Mouse (Mus musculus): ENCODE data around the gene Myo19. TPM values are rescaled to one million over a fixed set of nuclear protein-coding genes. Genes with fewer than 3 reads are reported as not detected.

Myo19 gene
- polyA plus RNA-seq, 1 experiment, result 13.2 TPM

DNA sequence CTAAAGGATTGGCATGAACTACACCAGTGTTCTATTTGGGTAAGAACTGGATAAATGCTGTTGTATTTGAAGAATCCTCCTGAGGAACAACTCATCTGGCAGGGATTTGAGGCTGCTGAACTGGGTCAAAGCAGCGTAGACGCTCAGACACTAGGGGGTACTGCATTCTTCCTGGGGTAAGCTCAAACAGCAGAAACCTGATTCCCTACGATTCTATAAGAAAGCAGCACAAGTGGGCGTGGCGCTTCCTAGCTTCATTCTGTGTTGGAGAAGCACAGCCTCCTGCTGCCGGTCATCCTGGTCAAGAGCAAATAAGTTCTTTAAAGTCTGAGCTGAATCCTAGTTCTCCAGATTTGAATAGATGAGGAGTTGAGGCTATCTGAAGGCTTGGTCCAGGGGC, 52.3 kb downstream of the Myo19 start:
- Histone ChIP-seq H3K4me1 (ENCODE audit: control insufficient read depth, insufficient read depth, low read length) (no peaks in the 10 kb centered on the region), H3K4me3 (replicated peaks; ENCODE audit: insufficient read depth, low read depth, low read length) (no peak overlapping the region), H3K27me3 (ENCODE audit: control insufficient read depth, insufficient read depth, low read length) (no peaks in the 10 kb centered on the region), H3K27ac (ENCODE audit: insufficient read depth, low read length) (no peak overlapping the region)
- 19% methylated on average over 6 of the region's 6 CpGs for WGBS
- TF ChIP-seq POLR2A (IDR thresholded peaks at IDR 0.05; ENCODE audit: borderline replicate concordance, insufficient read depth, low read length), result no peak
- DNase-seq, result no peak

DNA sequence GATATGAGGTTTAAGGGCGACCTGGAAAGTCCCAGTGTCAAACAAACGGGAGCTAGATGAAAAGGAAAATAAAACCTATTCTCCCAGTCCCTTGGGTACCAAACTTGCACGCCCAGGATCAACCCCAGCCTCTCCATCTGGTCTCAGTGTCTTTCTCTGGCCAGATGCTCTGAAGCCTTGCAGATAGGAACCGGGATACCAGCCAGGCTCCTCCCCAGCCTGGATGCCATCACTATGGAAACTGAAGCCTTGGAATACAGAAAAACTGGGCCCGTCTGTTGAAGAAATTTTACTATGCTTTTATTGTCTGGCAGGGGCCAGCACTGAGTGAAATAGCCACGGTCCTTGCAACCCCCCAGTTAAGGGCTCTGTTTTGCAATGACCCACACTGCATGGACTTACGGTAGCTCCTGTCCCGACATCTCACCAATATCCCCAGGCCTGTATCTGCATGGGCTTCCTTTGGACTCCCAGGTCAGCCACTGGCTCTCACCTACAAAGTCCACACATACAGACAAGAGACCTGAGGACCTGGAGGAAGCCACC, 59.6 kb downstream of the Myo19 start:
- Histone ChIP-seq H3K4me3 (replicated peaks; ENCODE audit: insufficient read depth, low read depth, low read length) (no peak overlapping the region), H3K27ac (ENCODE audit: insufficient read depth, low read length) (no peak overlapping the region), H3K4me1 (ENCODE audit: control insufficient read depth, insufficient read depth, low read length) (peaks cover 7% of the 10 kb centered on the region; the same call in 1 of the 2 replicates), H3K27me3 (ENCODE audit: control insufficient read depth, insufficient read depth, low read length) (no peaks in the 10 kb centered on the region)
- TF ChIP-seq CTCF (IDR thresholded peaks at IDR 0.05; ENCODE audit: borderline replicate concordance, insufficient read depth, low read depth, low read length) (no peak), POLR2A (IDR thresholded peaks at IDR 0.05; ENCODE audit: borderline replicate concordance, insufficient read depth, low read length) (no peak)
- 34% methylated on average over 8 of the region's 8 CpGs for WGBS
- no peak for DNase-seq

DNA sequence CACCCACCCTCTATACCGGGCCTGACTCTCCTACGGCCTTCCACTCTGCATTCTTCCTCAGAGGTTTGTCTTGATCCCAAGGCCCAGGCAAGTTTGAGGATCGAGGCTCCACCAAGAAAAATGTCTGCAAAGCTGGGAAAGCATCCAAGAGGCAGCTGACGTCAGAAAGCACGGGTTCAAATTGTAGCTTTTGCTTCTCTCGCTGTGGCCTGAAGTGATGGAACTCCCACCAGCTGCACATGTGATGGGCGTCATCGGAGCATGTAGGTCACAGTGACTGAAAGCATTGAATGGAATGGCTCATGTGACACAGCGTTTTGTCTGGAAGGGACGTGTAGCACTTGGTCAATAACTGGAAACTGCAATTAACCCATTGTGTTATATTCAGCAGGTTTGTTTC, 60.2 kb downstream of the Myo19 start:
- no peak overlapping the region for H3K27ac ChIP-seq (ENCODE audit: insufficient read depth, low read length)

DNA sequence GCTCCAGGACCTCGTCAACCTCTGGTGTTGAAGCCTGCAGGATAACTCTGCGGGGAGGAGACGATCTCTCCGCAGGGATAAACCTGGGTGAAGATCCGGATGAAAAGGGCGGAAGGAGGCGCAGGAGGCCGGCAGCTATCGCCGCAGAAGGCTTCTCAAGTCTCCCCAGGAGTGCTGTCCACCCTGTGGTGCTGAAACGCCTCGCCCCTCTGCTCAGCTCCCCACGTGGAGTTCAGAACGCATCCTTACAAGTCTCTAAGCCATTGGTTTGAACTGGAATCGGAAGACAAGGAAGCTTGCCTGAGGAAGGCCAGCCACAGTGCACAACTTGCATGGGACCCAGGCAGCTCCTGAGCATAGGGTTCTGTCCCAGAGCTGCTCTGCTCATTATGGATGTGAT, 64.0 kb downstream of the Myo19 start:
- no peak overlapping the region for H3K27ac ChIP-seq (ENCODE audit: insufficient read depth, low read length)
- no peak overlapping the region for H3K4me3 ChIP-seq (replicated peaks; ENCODE audit: insufficient read depth, low read depth, low read length)
- TF ChIP-seq POLR2A (IDR thresholded peaks at IDR 0.05; ENCODE audit: borderline replicate concordance, insufficient read depth, low read length), result no peak
- TF ChIP-seq CTCF (IDR thresholded peaks at IDR 0.05; ENCODE audit: borderline replicate concordance, insufficient read depth, low read depth, low read length), result no peak
- DNase-seq, result no peak
- peaks cover 7% of the 10 kb centered on the region for H3K4me1 ChIP-seq (ENCODE audit: control insufficient read depth, insufficient read depth, low read length)
- H3K27me3 ChIP-seq (ENCODE audit: control insufficient read depth, insufficient read depth, low read length), result no peaks in the 10 kb centered on the region
- WGBS, result 33% methylated on average over 15 of the region's 15 CpGs

More for the DNA sequence above, 60.2 kb downstream of the Myo19 start:
- no peaks in the 10 kb centered on the region for H3K27me3 ChIP-seq (ENCODE audit: control insufficient read depth, insufficient read depth, low read length)
- H3K4me1 ChIP-seq (ENCODE audit: control insufficient read depth, insufficient read depth, low read length), result peaks cover 7% of the 10 kb centered on the region; the same call in 1 of the 2 replicates
- no peak overlapping the region for H3K4me3 ChIP-seq (replicated peaks; ENCODE audit: insufficient read depth, low read depth, low read length)
- 42% methylated on average over 10 of the region's 10 CpGs for WGBS
- TF ChIP-seq CTCF (IDR thresholded peaks at IDR 0.05; ENCODE audit: borderline replicate concordance, insufficient read depth, low read depth, low read length) (no peak), POLR2A (IDR thresholded peaks at IDR 0.05; ENCODE audit: borderline replicate concordance, insufficient read depth, low read length) (no peak)
- DNase-seq, result no peak

DNA sequence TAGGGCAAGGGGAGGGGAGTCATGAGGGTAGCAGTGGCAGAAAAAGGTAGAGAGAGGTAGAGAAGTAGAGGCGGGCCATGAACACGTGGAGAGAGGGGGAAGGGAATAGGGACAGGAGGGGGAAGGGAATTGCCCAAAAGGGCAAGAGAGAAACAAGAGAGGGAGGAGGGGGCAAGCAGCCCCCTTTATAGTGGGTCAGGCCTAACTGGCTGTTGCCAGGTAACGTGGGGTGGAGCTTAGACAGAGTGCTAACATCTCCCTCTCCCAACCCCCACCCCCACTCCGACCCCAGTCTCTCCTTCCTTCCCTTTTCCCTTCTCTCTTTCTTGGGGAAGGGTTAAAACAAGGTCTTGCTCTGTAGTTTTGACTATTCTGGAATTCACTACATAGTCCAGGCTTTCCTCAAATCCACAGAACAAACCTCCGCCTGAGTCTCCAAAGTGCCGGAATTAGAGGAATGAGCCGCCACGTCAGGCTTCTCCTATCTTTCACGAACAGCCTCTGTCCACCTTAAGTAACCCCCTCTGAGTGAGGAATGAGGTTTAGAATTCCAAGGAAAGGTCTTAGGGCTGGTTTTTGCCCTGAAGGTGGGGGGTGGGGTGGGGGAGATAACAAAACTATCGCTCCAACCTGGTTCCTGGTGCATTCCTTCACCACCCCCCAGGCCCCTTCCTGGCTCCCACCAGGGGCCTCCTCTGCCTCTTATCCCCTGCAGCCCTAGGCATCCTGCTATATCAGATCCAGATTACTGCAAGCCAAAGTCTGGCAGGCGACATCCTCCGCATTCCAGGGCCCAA, 64.9 kb downstream of the Myo19 start:
- TF ChIP-seq CTCF (IDR thresholded peaks at IDR 0.05; ENCODE audit: borderline replicate concordance, insufficient read depth, low read depth, low read length) (no peak), POLR2A (IDR thresholded peaks at IDR 0.05; ENCODE audit: borderline replicate concordance, insufficient read depth, low read length) (no peak)
- H3K4me3 ChIP-seq (replicated peaks; ENCODE audit: insufficient read depth, low read depth, low read length), result no peak overlapping the region

DNA sequence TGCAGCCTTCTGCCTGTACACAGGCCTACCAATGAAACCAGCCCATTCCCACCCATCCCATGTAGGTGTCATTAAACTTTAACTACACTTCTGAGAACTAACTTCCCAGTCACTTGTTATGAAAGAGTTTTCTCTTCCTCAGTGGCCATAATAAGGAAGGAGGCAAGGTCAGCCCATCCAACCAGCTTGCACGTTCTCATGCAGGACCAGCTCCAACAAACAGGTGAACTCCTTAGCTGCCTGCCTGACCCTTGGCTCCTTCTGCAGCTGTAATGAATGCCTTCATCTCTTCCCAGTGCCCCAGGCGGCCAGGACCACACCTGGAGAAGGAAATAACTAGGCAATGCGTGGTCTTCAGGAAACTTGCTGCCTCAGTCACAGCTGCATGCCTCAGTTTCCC, 65.9 kb downstream of the Myo19 start:
- Histone ChIP-seq H3K4me3 (replicated peaks; ENCODE audit: insufficient read depth, low read depth, low read length) (no peak overlapping the region), H3K27ac (ENCODE audit: insufficient read depth, low read length) (no peak overlapping the region), H3K27me3 (ENCODE audit: control insufficient read depth, insufficient read depth, low read length) (no peaks in the 10 kb centered on the region), H3K4me1 (ENCODE audit: control insufficient read depth, insufficient read depth, low read length) (peaks cover 7% of the 10 kb centered on the region)
- no peak for TF ChIP-seq CTCF (IDR thresholded peaks at IDR 0.05; ENCODE audit: borderline replicate concordance, insufficient read depth, low read depth, low read length)
- TF ChIP-seq POLR2A (IDR thresholded peaks at IDR 0.05; ENCODE audit: borderline replicate concordance, insufficient read depth, low read length), result no peak
- 91% methylated on average over 3 of the region's 3 CpGs for WGBS
- DNase-seq, result no peak

More for the DNA sequence above, 64.9 kb downstream of the Myo19 start:
- Histone ChIP-seq H3K27ac (ENCODE audit: insufficient read depth, low read length) (no peak overlapping the region), H3K4me1 (ENCODE audit: control insufficient read depth, insufficient read depth, low read length) (peaks cover 7% of the 10 kb centered on the region), H3K27me3 (ENCODE audit: control insufficient read depth, insufficient read depth, low read length) (no peaks in the 10 kb centered on the region)
- 57% methylated on average over 12 of the region's 12 CpGs for whole genome bisulfite sequencing
- DNase-seq, result no peak

DNA sequence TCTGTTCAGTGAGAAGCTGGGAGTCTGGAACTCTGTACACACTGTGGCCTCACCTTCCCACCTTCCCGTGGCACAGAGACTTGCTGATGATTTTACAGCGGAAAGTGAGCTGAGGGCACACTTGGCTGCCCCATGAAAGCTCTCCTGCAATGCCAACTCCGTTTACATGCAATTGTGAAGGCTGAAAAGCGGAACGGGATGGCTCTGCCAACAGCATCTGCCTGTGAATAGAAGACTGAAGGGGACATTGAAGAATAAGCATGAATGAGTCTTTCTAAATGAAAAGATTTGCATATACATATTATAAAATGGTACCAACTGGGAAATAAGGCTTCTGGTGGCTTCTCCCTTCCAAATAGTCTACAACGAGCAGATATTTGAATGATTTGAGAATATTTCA, 67.3 kb downstream of the Myo19 start:
- Histone ChIP-seq H3K4me1 (ENCODE audit: control insufficient read depth, insufficient read depth, low read length) (peaks cover 7% of the 10 kb centered on the region), H3K27me3 (ENCODE audit: control insufficient read depth, insufficient read depth, low read length) (no peaks in the 10 kb centered on the region), H3K4me3 (replicated peaks; ENCODE audit: insufficient read depth, low read depth, low read length) (no peak overlapping the region), H3K27ac (ENCODE audit: insufficient read depth, low read length) (no peak overlapping the region)
- DNase-seq, result no peak
- 43% methylated on average over 6 of the region's 6 CpGs for WGBS
- no peak for TF ChIP-seq POLR2A (IDR thresholded peaks at IDR 0.05; ENCODE audit: borderline replicate concordance, insufficient read depth, low read length)
- TF ChIP-seq CTCF (IDR thresholded peaks at IDR 0.05; ENCODE audit: borderline replicate concordance, insufficient read depth, low read depth, low read length), result no peak

DNA sequence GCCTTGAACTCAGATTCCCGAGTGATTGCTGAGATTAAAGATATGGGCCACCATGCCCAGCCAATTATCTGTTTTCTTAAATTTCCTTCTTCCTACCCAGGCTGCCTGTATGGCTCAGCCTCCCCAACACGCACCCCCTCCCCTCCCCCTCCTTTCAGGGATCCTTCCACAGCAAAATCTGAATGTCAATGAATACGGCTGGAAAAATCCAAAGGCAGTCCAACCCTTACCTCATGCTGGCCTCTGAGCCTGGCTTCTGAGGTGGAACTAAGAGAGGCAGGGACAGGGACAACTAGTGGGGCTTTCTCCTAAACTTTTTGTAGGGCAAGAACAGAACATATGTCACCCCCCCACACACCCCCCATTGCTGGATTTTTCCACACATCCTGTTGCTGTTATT, 68.2 kb downstream of the Myo19 start:
- Histone ChIP-seq H3K4me1 (ENCODE audit: control insufficient read depth, insufficient read depth, low read length) (peaks cover 4% of the 10 kb centered on the region), H3K27ac (ENCODE audit: insufficient read depth, low read length) (no peak overlapping the region), H3K4me3 (replicated peaks; ENCODE audit: insufficient read depth, low read depth, low read length) (no peak overlapping the region), H3K27me3 (ENCODE audit: control insufficient read depth, insufficient read depth, low read length) (no peaks in the 10 kb centered on the region)
- DNase-seq, result no peak
- 56% methylated on average over 3 of the region's 3 CpGs for WGBS
- TF ChIP-seq POLR2A (IDR thresholded peaks at IDR 0.05; ENCODE audit: borderline replicate concordance, insufficient read depth, low read length) (no peak), CTCF (IDR thresholded peaks at IDR 0.05; ENCODE audit: borderline replicate concordance, insufficient read depth, low read depth, low read length) (no peak)

All from cerebellum, adult 2 months (tissue).